Mouse (Mus musculus): ENCODE data around the gene Myo16. TPM values are rescaled to one million over a fixed set of nuclear protein-coding genes. Genes with fewer than 3 reads are reported as not detected.

The Myo16 gene
- polyA plus RNA-seq, 1 experiment from 2014 or later: 0.01 TPM

- H3K4me1 ChIP-seq (ENCODE audit: insufficient read depth): no peaks in the 10 kb centered on the region
- H3K4me2 ChIP-seq (ENCODE audit: low read depth, low read length): no peak overlapping the region
- no peak for TF ChIP-seq EP300 (IDR thresholded peaks at IDR 0.05; ENCODE audit: low read depth)
- no peak for TF ChIP-seq CTCF (IDR thresholded peaks at IDR 0.05; ENCODE audit: low read depth)
- 80% methylated on average over 9 of the region's 9 CpGs for WGBS (ENCODE audit: insufficient replicate concordance)
- ATAC-seq (no peak), DNase-seq (no peak)
- H3K27me3 ChIP-seq (ENCODE audit: insufficient read depth, low read length): no peaks in the 10 kb centered on the region
- H3K27ac ChIP-seq (ENCODE audit: low read depth): no peak overlapping the region
- no peak overlapping the region for H3K4me3 ChIP-seq (ENCODE audit: low read depth, low read length)
- H3K9ac ChIP-seq (replicated peaks): no peak overlapping the region
- no peaks in the 10 kb centered on the region for H3K36me3 ChIP-seq (replicated peaks; ENCODE audit: insufficient read depth, low read length)
- H3K9me3 ChIP-seq (ENCODE audit: low read length): no peaks in the 10 kb centered on the region
Measured at GRCm38 (mm10) chr8:10366141-10366540, 212.4 kb downstream of the Myo16 start.

GRCm38 (mm10) chr8:10372571-10372970, 218.9 kb downstream of the Myo16 start:
- H3K4me3 ChIP-seq (ENCODE audit: low read depth, low read length): no peak overlapping the region
- ATAC-seq (no peak), DNase-seq (no peak)
- no peak overlapping the region for H3K9ac ChIP-seq (replicated peaks)
- no peak for TF ChIP-seq CTCF (IDR thresholded peaks at IDR 0.05; ENCODE audit: low read depth)
- TF ChIP-seq EP300 (IDR thresholded peaks at IDR 0.05; ENCODE audit: low read depth): no peak
- H3K27me3 ChIP-seq (ENCODE audit: insufficient read depth, low read length): no peaks in the 10 kb centered on the region
- no peak overlapping the region for H3K27ac ChIP-seq (ENCODE audit: low read depth)
- H3K9me3 ChIP-seq (ENCODE audit: low read length): no peaks in the 10 kb centered on the region
- H3K4me2 ChIP-seq (ENCODE audit: low read depth, low read length): no peak overlapping the region
- no peaks in the 10 kb centered on the region for H3K4me1 ChIP-seq (ENCODE audit: insufficient read depth)
- WGBS (ENCODE audit: insufficient replicate concordance): 62% methylated on average over 2 of the region's 2 CpGs
- no peaks in the 10 kb centered on the region for H3K36me3 ChIP-seq (replicated peaks; ENCODE audit: insufficient read depth, low read length)

- Histone ChIP-seq H3K4me3 (ENCODE audit: low read depth, low read length) (no peak overlapping the region), H3K4me2 (ENCODE audit: low read depth, low read length) (no peak overlapping the region), H3K4me1 (ENCODE audit: insufficient read depth) (no peaks in the 10 kb centered on the region), H3K36me3 (replicated peaks; ENCODE audit: insufficient read depth, low read length) (no peaks in the 10 kb centered on the region), H3K9me3 (ENCODE audit: low read length) (no peaks in the 10 kb centered on the region), H3K9ac (replicated peaks) (no peak overlapping the region), H3K27me3 (ENCODE audit: insufficient read depth, low read length) (no peaks in the 10 kb centered on the region), H3K27ac (ENCODE audit: low read depth) (no peak overlapping the region)
- no peak for TF ChIP-seq CTCF (IDR thresholded peaks at IDR 0.05; ENCODE audit: low read depth)
- no peak for TF ChIP-seq EP300 (IDR thresholded peaks at IDR 0.05; ENCODE audit: low read depth)
- WGBS (ENCODE audit: insufficient replicate concordance): 44% methylated on average over 1 of the region's 1 CpGs
- DNase-seq: no peak
- ATAC-seq: no peak
Measured at GRCm38 (mm10) chr8:10387143-10387542, 233.4 kb downstream of the Myo16 start.

GRCm38 (mm10) chr8:10391096-10391683, 237.5 kb downstream of the Myo16 start:
- Histone ChIP-seq H3K4me1 (ENCODE audit: insufficient read depth) (no peaks in the 10 kb centered on the region), H3K9me3 (ENCODE audit: low read length) (no peaks in the 10 kb centered on the region), H3K9ac (replicated peaks) (no peak overlapping the region), H3K4me3 (ENCODE audit: low read depth, low read length) (no peak overlapping the region), H3K27ac (ENCODE audit: low read depth) (no peak overlapping the region), H3K27me3 (ENCODE audit: insufficient read depth, low read length) (no peaks in the 10 kb centered on the region), H3K4me2 (ENCODE audit: low read depth, low read length) (no peak overlapping the region), H3K36me3 (replicated peaks; ENCODE audit: insufficient read depth, low read length) (no peaks in the 10 kb centered on the region)
- ATAC-seq (no peak), DNase-seq (no peak)
- no peak for TF ChIP-seq EP300 (IDR thresholded peaks at IDR 0.05; ENCODE audit: low read depth)
- TF ChIP-seq CTCF (IDR thresholded peaks at IDR 0.05; ENCODE audit: low read depth): no peak
- WGBS (ENCODE audit: insufficient replicate concordance): 69% methylated on average over 7 of the region's 7 CpGs

GRCm38 (mm10) chr8:10391913-10392312, 238.2 kb downstream of the Myo16 start:
- no peak overlapping the region for H3K4me2 ChIP-seq (ENCODE audit: low read depth, low read length)
- TF ChIP-seq CTCF (IDR thresholded peaks at IDR 0.05; ENCODE audit: low read depth) (no peak), EP300 (IDR thresholded peaks at IDR 0.05; ENCODE audit: low read depth) (no peak)
- H3K4me3 ChIP-seq (ENCODE audit: low read depth, low read length): no peak overlapping the region
- H3K27me3 ChIP-seq (ENCODE audit: insufficient read depth, low read length): no peaks in the 10 kb centered on the region
- no peaks in the 10 kb centered on the region for H3K36me3 ChIP-seq (replicated peaks; ENCODE audit: insufficient read depth, low read length)
- ATAC-seq: no peak
- WGBS (ENCODE audit: insufficient replicate concordance): 59% methylated on average over 6 of the region's 6 CpGs
- H3K27ac ChIP-seq (ENCODE audit: low read depth): no peak overlapping the region
- no peaks in the 10 kb centered on the region for H3K9me3 ChIP-seq (ENCODE audit: low read length)
- no peak for DNase-seq
- no peak overlapping the region for H3K9ac ChIP-seq (replicated peaks)
- no peaks in the 10 kb centered on the region for H3K4me1 ChIP-seq (ENCODE audit: insufficient read depth)

GRCm38 (mm10) chr8:10394506-10394905, 240.8 kb downstream of the Myo16 start:
- TF ChIP-seq EP300 (IDR thresholded peaks at IDR 0.05; ENCODE audit: low read depth) (no peak), CTCF (IDR thresholded peaks at IDR 0.05; ENCODE audit: low read depth) (no peak)
- H3K4me1 ChIP-seq (ENCODE audit: insufficient read depth): no peaks in the 10 kb centered on the region
- H3K9ac ChIP-seq (replicated peaks): no peak overlapping the region
- ATAC-seq (no peak), DNase-seq (no peak)
- H3K9me3 ChIP-seq (ENCODE audit: low read length): no peaks in the 10 kb centered on the region
- no peak overlapping the region for H3K4me2 ChIP-seq (ENCODE audit: low read depth, low read length)
- H3K27me3 ChIP-seq (ENCODE audit: insufficient read depth, low read length): no peaks in the 10 kb centered on the region
- H3K27ac ChIP-seq (ENCODE audit: low read depth): no peak overlapping the region
- no peak overlapping the region for H3K4me3 ChIP-seq (ENCODE audit: low read depth, low read length)
- 60% methylated on average over 2 of the region's 2 CpGs for WGBS (ENCODE audit: insufficient replicate concordance)
- H3K36me3 ChIP-seq (replicated peaks; ENCODE audit: insufficient read depth, low read length): no peaks in the 10 kb centered on the region

- no peak for TF ChIP-seq EP300 (IDR thresholded peaks at IDR 0.05; ENCODE audit: low read depth)
- TF ChIP-seq CTCF (IDR thresholded peaks at IDR 0.05; ENCODE audit: low read depth): no peak
- H3K4me1 ChIP-seq (ENCODE audit: insufficient read depth): no peaks in the 10 kb centered on the region
- H3K4me3 ChIP-seq (ENCODE audit: low read depth, low read length): no peak overlapping the region
- no peaks in the 10 kb centered on the region for H3K9me3 ChIP-seq (ENCODE audit: low read length)
- no peak overlapping the region for H3K27ac ChIP-seq (ENCODE audit: low read depth)
- H3K9ac ChIP-seq (replicated peaks): no peak overlapping the region
- H3K36me3 ChIP-seq (replicated peaks; ENCODE audit: insufficient read depth, low read length): no peaks in the 10 kb centered on the region
- H3K4me2 ChIP-seq (ENCODE audit: low read depth, low read length): no peak overlapping the region
- DNase-seq: no peak
- no peaks in the 10 kb centered on the region for H3K27me3 ChIP-seq (ENCODE audit: insufficient read depth, low read length)
- 67% methylated on average over 7 of the region's 7 CpGs for WGBS (ENCODE audit: insufficient replicate concordance)
- no peak for ATAC-seq
Measured at GRCm38 (mm10) chr8:10395146-10395545, 241.4 kb downstream of the Myo16 start.
